Mouse (Mus musculus) MEL (cell line): Measurements from ENCODE around the gene Tnik.

Experiments used
- CHD1 ChIP-seq: IDR thresholded peaks from 2 replicates; pipeline ENCODE4 v1.6.1; 2012; ENCODE audit warnings: low read depth, mild to moderate bottlenecking, inconsistent platforms, low read length, improper control_type of control experiment
- CTCF ChIP-seq, 3 experiments: IDR thresholded peaks in 2 of 3; conservative IDR thresholded peaks in 1 of 3; 2 replicates each; pipeline ENCODE4 v1.5.1; 2011 to 2012; ENCODE audit warnings: low read length in 3 of 3, low read depth in 2 of 3, mild to moderate bottlenecking in 2 of 3, improper control_type of control experiment in 1 of 3, inconsistent platforms in 1 of 3, mixed read lengths in 1 of 3, moderate library complexity in 1 of 3; ENCODE audit not compliant: control insufficient read depth in 1 of 3, insufficient read depth in 1 of 3, poor library complexity in 1 of 3, severe bottlenecking in 1 of 3
- E2F4 ChIP-seq: IDR thresholded peaks from 2 replicates; pipeline ENCODE4 v1.6.1; 2011; ENCODE audit warnings: low read depth, low read length, improper control_type of control experiment, borderline replicate concordance
- NRF1 ChIP-seq: IDR thresholded peaks from 2 replicates; pipeline ENCODE4 v1.6.1; 2014; ENCODE audit warnings: low read depth, mild to moderate bottlenecking, inconsistent platforms, low read length, improper control_type of control experiment, moderate library complexity; ENCODE audit not compliant: poor library complexity, insufficient read depth, severe bottlenecking
- POLR2AphosphoS2 ChIP-seq: IDR thresholded peaks from 2 replicates; pipeline ENCODE4 v1.6.1; 2011; ENCODE audit warnings: low read length, improper control_type of control experiment
- POLR2AphosphoS5 ChIP-seq: IDR thresholded peaks from 2 replicates; pipeline ENCODE4 v1.6.1; 2012; ENCODE audit warnings: low read depth, borderline replicate concordance, mild to moderate bottlenecking, inconsistent platforms, low read length, moderate library complexity, mixed read lengths
- USF2 ChIP-seq, 2 experiments: IDR thresholded peaks; 2 replicates each; pipeline ENCODE4 v1.6.1; 2011 to 2012; ENCODE audit warnings: improper control_type of control experiment in 2 of 2, low read length in 2 of 2, borderline replicate concordance in 1 of 2, inconsistent platforms in 1 of 2, low read depth in 1 of 2, mild to moderate bottlenecking in 1 of 2; ENCODE audit not compliant: insufficient read depth in 1 of 2
- ZKSCAN1 ChIP-seq: IDR thresholded peaks from 2 replicates; pipeline ENCODE4 v1.6.1; 2012; ENCODE audit warnings: low read depth, mild to moderate bottlenecking, inconsistent platforms, low read length, improper control_type of control experiment, moderate library complexity
- ZMIZ1 ChIP-seq: IDR thresholded peaks from 2 replicates; pipeline ENCODE4 v1.6.1; 2012; ENCODE audit warnings: low read depth, mild to moderate bottlenecking, inconsistent platforms, low read length, improper control_type of control experiment, moderate library complexity
- ZNF384 ChIP-seq: IDR thresholded peaks from 2 replicates; pipeline ENCODE4 v1.6.1; 2012; ENCODE audit warnings: low read depth, mild to moderate bottlenecking, inconsistent platforms, low read length, improper control_type of control experiment

GRCm38 (mm10) chr3:28477373-28477772 lies 214.4 kb downstream of the Tnik start:
- no peak for TF ChIP-seq CTCF (IDR thresholded peaks at IDR 0.05 in 2 of 3, conservative IDR thresholded peaks at IDR 0.05 in 1 of 3; ENCODE audit: control insufficient read depth in 1 of 3, insufficient read depth in 1 of 3, low read depth in 2 of 3, low read length in 3 of 3, poor library complexity in 1 of 3, severe bottlenecking in 1 of 3)
- no peak for TF ChIP-seq POLR2AphosphoS5
- no peak for TF ChIP-seq NRF1
- TF ChIP-seq POLR2AphosphoS2 = no peak
- TF ChIP-seq E2F4 = no peak
- no peak for TF ChIP-seq CHD1
- no peak for TF ChIP-seq USF2 (IDR thresholded peaks at IDR 0.05; ENCODE audit: borderline replicate concordance in 1 of 2, insufficient read depth in 1 of 2, low read depth in 1 of 2, low read length in 2 of 2)
- no peak for TF ChIP-seq ZKSCAN1
- no peak for TF ChIP-seq ZMIZ1
- TF ChIP-seq ZNF384 = no peak
